Mouse (Mus musculus): Measurements from ENCODE around the gene B3gat1.

- no peak for TF ChIP-seq CTCF (IDR thresholded peaks at IDR 0.05; ENCODE audit: low read depth, low read length)
- TF ChIP-seq POLR2A (IDR thresholded peaks at IDR 0.05; ENCODE audit: extremely low read depth, insufficient read depth, low read length) = no peak
Measured at GRCm38 (mm10) chr9:26695178-26695577, 38.4 kb upstream of the B3gat1 start.
